Mouse (Mus musculus): ENCODE measurements around the gene Hist2h2aa1. TPM values are rescaled to one million over a fixed set of nuclear protein-coding genes. Genes with fewer than 3 reads are reported as not detected.
"Not testable (repeated sequence)": the region's sequence is repeated elsewhere in the genome, so short reads cannot be mapped to it uniquely, and the experiment has no call there.

Hist2h2aa1 gene
- polyA plus RNA-seq (2015; fragmentation: Nextera tagmentation; extraction: Ambion mirVana) = 21.8 and 24.8 TPM in 2 replicates

DNA sequence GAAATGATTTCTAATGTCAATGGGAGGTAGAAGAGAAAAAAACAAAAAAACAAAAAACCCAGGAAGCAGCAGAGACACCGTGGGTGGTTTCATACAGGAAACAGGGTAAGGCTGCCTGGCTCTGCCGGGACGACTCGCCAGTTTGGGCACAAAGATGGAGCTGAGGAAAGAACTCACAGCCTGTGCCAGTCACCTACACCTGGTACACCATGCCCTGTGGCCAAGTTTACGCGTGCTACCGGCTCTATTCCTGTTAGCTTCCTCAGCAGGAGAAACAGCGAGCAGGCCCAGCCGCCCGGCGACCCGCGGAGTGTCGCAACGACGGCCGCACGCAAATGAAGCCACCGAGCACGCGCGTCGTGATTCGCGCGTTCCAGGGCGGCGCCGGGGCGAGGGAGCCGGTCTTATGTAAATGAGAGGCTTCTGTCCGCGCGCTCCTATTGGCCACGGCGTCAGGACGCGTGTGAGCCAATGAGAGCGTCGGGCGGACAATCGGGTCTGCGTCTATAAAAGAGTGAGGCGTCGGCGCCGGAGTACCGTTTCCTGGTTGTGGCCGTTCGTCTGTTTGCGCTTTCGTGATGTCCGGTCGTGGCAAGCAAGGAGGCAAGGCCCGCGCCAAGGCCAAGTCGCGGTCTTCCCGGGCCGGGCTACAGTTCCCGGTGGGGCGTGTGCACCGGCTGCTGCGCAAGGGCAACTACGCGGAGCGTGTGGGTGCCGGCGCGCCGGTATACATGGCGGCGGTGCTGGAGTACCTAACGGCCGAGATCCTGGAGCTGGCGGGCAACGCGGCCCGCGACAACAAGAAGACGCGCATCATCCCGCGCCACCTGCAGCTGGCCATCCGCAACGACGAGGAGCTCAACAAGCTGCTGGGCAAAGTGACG, at the start of gene Hist2h2aa1:
Gene Hist2h2aa1, plus strand, starts transcription at position 495 of the 884 bp plus-strand sequence.
- Histone ChIP-seq H3K4me1 (peaks cover 22% of the 10 kb centered on the region), H3K9ac (peak within 1 kb of the TSS; percentile 74), H3K4me3 (peak within 1 kb of the TSS; percentile 50), H3K27ac (peak within 1 kb of the TSS; percentile 98), H3K4me2 (peak within 1 kb of the TSS; percentile 47)
- under 1% methylated on average over 34 of the region's 88 CpGs for WGBS
- not testable (repeated sequence) for H3K9me3 ChIP-seq, H3K36me3 ChIP-seq, H3K27me3 ChIP-seq
- peak; percentile 90 for ATAC-seq (ENCODE audit: insufficient number of reproducible peaks, low FRiP score, low TSS enrichment, low read depth)

- no peak overlapping the region for H3K9ac ChIP-seq
- no peaks in the 10 kb centered on the region for H3K27me3 ChIP-seq
- no peak for ATAC-seq (ENCODE audit: insufficient number of reproducible peaks, low FRiP score, low TSS enrichment, low read depth)
- H3K4me3 ChIP-seq = no peak overlapping the region
- 94% methylated on average over 11 of the region's 11 CpGs for WGBS
- H3K36me3 ChIP-seq = no peaks in the 10 kb centered on the region
- H3K4me1 ChIP-seq = peaks cover 15% of the 10 kb centered on the region
- no peak overlapping the region for H3K27ac ChIP-seq
- H3K4me2 ChIP-seq = no peak overlapping the region
- no peaks in the 10 kb centered on the region for H3K9me3 ChIP-seq
Measured at GRCm38 (mm10) chr3:96195616-96196313, 49.5 kb upstream of the Hist2h2aa1 start.

DNA sequence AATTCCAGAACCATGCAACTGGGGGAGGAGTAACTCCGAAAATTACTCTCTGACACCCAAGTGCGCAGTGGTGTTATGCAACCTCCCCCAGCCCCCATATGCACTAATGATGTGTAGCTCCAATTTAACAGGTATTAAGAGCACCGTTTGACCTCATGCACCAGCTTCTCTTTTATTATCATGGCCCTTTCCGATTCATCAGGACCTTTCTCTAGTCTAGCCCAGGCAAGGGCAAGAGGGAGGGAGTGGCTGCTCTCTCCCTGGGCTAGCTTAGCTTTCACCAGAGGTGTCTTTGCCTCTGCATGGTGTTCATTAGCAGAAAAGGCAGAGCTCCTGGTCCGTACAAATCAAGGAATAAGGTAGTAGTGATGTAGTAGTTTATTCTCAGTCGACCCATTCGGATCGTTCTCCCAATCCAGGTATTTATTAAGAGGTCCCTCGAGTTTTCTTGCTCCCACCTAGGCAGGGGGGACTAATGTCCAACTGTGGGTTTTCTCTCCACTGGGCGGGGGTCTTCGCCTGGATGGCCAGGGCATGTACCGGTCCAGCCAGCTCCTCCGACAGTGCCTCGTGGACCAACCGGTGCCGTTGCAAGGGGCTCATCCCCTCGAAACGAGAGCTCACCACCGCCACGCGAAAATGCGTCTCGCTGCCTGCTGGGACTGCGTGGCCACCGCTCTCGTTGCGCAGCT, 48.7 kb upstream of the Hist2h2aa1 start:
- H3K9ac ChIP-seq = peak overlapping the region; percentile 70

DNA sequence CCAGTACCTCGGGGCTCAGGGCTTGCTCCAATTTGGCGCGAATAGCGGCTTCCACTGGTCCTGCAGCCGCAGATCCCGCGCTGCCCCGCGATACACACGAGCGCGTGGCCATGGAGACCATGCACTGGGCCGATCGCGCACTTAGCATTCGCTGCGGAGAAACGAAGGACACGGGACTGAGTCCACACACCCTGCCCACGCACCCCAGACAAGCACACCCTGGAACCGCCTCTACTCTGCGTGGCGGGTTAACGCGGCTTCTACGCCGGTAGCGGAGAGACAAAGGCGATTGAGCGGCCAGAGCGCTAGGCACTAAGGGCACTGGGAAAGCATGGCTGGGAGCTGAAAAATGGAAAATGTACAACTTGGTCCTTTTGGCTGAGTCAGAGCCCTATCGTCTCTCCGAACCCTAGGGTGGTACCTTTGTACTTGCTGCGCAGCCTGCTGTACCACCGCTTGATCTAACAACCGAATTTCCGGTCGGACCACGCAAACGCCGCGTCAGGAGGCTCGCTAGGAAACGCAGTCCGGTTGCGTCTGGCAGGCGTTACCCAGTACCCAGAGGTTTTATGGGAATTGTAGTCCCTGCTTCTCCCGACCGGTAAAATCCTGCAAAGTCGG, 48.1 kb upstream of the Hist2h2aa1 start:
- peak; percentile 90 for ATAC-seq (ENCODE audit: insufficient number of reproducible peaks, low FRiP score, low TSS enrichment, low read depth)
- H3K4me2 ChIP-seq = peak overlapping the region; percentile 98
- H3K27me3 ChIP-seq = no peaks in the 10 kb centered on the region
- WGBS = 0% methylated on average over 50 of the region's 50 CpGs
- H3K9ac ChIP-seq = peak overlapping the region; percentile 70
- peak overlapping the region; percentile 97 for H3K27ac ChIP-seq
- H3K4me3 ChIP-seq = peak overlapping the region; percentile 67
- no peaks in the 10 kb centered on the region for H3K36me3 ChIP-seq
- peaks cover 15% of the 10 kb centered on the region for H3K4me1 ChIP-seq
- no peaks in the 10 kb centered on the region for H3K9me3 ChIP-seq

More for the DNA sequence above, 48.7 kb upstream of the Hist2h2aa1 start:
- no peaks in the 10 kb centered on the region for H3K27me3 ChIP-seq
- peaks cover 15% of the 10 kb centered on the region for H3K4me1 ChIP-seq
- no peaks in the 10 kb centered on the region for H3K36me3 ChIP-seq
- 16% methylated on average over 27 of the region's 27 CpGs for WGBS
- ATAC-seq (ENCODE audit: insufficient number of reproducible peaks, low FRiP score, low TSS enrichment, low read depth) = peak; percentile 40; the same call in 1 of the 2 replicates
- peak overlapping the region; percentile 97 for H3K27ac ChIP-seq
- H3K9me3 ChIP-seq = no peaks in the 10 kb centered on the region
- peak overlapping the region; percentile 67 for H3K4me3 ChIP-seq
- peak overlapping the region; percentile 98 for H3K4me2 ChIP-seq

DNA sequence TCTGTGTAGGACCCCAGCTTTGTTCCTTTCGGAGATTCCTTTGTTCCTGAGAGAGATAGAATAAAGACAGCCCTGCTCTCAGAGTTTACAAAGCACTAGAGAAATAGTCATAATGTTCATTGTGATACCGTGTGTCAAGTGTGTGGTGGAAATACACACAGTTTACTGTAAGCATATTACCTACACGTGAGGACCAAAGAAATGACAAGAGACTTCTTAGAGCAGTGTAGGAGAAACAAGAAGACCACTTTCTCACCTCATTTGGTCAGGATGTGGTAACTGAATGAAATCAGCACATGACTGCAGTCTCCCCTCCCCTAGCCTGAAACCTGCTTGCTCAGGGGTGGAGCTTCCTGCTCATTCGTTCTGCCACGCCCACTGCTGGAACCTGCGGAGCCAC, 47.1 kb upstream of the Hist2h2aa1 start:
- H3K4me1 ChIP-seq = peaks cover 15% of the 10 kb centered on the region
- peak overlapping the region; percentile 98 for H3K4me2 ChIP-seq
- H3K27ac ChIP-seq = peak overlapping the region; percentile 28; the same call in 1 of the 2 replicates
- H3K27me3 ChIP-seq = no peaks in the 10 kb centered on the region
- WGBS = 5% methylated on average over 6 of the region's 6 CpGs
- no peaks in the 10 kb centered on the region for H3K9me3 ChIP-seq
- H3K36me3 ChIP-seq = no peaks in the 10 kb centered on the region
- no peak for ATAC-seq (ENCODE audit: insufficient number of reproducible peaks, low FRiP score, low TSS enrichment, low read depth)
- peak overlapping the region; percentile 67 for H3K4me3 ChIP-seq
- H3K9ac ChIP-seq = 0 out of 2 replicates have a peak overlapping the region, but pooled peaks have one; percentile 1

GRCm38 (mm10) chr3:96198601-96199251, 46.6 kb upstream of the Hist2h2aa1 start:
- not testable (repeated sequence) for H3K27ac ChIP-seq; H3K9me3 ChIP-seq; H3K4me2 ChIP-seq; ATAC-seq (ENCODE audit: insufficient number of reproducible peaks, low FRiP score, low TSS enrichment, low read depth); H3K36me3 ChIP-seq; H3K9ac ChIP-seq; H3K27me3 ChIP-seq
- 25% methylated on average over 8 of the region's 8 CpGs for WGBS
- Histone ChIP-seq H3K4me1 (peaks cover 15% of the 10 kb centered on the region), H3K4me3 (peak overlapping the region; percentile 67; the same call in 1 of the 2 replicates)

DNA sequence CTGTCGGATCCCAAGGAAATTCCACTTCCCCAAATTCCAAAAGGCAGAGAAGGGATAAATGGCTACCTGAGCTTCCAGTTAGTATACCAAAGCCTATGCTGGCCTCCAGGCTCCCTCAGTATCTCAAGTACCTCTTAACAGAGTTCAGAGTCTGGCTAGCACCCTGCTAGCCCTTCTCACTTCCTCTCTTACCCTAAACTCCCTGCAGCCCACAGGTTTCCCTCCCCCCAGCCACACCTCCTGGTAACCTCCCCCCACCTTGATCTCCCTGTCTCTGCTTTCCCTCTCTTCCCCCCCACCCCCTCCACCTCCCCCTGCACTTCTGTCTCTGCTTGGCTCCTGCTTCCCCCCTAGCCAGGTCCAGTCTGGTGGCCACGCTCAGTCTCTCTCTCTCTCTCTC, 45.6 kb upstream of the Hist2h2aa1 start:
- Histone ChIP-seq H3K4me2 (no peak overlapping the region), H3K9ac (no peak overlapping the region), H3K4me1 (peaks cover 15% of the 10 kb centered on the region), H3K9me3 (no peaks in the 10 kb centered on the region), H3K36me3 (no peaks in the 10 kb centered on the region), H3K27ac (no peak overlapping the region), H3K4me3 (no peak overlapping the region), H3K27me3 (no peaks in the 10 kb centered on the region)
- ATAC-seq (ENCODE audit: insufficient number of reproducible peaks, low FRiP score, low TSS enrichment, low read depth) = no peak
- WGBS = 52% methylated on average over 2 of the region's 2 CpGs

DNA sequence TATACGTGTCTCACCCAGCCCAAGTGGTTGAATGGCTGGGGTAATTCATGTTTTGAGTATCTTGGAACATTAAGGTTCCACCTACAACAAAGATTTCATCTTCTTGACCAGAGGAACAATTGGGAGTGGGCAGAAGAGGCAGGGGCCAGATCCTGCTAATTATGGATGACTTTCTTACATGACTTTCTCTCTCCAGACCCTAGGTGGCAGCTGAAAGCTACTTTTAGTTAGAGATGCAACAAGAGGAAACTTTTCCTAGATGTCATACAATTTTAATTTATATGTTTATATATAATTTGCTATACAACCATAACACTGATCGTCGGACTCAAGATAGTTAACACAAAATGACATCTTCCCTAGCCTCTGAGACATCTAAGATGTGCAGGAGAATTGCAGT, 37.5 kb upstream of the Hist2h2aa1 start:
- no peak overlapping the region for H3K4me2 ChIP-seq
- no peaks in the 10 kb centered on the region for H3K27me3 ChIP-seq
- 75% methylated on average over 3 of the region's 3 CpGs for WGBS
- no peak overlapping the region for H3K4me3 ChIP-seq
- H3K36me3 ChIP-seq = no peaks in the 10 kb centered on the region
- H3K9me3 ChIP-seq = no peaks in the 10 kb centered on the region
- H3K27ac ChIP-seq = no peak overlapping the region
- H3K4me1 ChIP-seq = no peaks in the 10 kb centered on the region
- ATAC-seq (ENCODE audit: insufficient number of reproducible peaks, low FRiP score, low TSS enrichment, low read depth) = no peak
- no peak overlapping the region for H3K9ac ChIP-seq

DNA sequence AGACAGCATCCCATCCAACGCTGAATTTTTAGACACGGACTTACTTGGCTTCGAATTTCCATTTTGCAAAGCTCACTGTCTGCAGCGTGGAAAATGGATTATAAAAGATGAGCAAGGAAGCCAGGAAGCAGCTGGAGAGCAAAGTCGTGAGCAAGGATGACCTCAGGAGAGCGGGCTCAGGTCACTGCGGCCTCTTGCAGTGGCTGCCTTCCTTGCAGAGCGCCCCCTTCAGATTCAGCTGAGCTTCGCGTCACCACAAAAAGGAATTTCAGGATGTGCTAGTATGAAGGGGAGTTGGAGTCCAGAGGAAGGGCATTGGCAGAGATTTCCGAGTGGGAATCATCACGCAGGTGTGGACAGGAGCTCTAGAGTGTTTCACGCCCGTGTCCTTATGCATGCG, 36.1 kb upstream of the Hist2h2aa1 start:
- WGBS = 27% methylated on average over 15 of the region's 15 CpGs

GRCm38 (mm10) chr3:96219191-96219641, 26.1 kb upstream of the Hist2h2aa1 start:
- Histone ChIP-seq H3K9me3 (no peaks in the 10 kb centered on the region), H3K9ac (peak overlapping the region; percentile 48), H3K36me3 (no peaks in the 10 kb centered on the region), H3K27me3 (no peaks in the 10 kb centered on the region), H3K27ac (peak overlapping the region; percentile 99), H3K4me3 (peak overlapping the region; percentile 57), H3K4me2 (peak overlapping the region; percentile 75), H3K4me1 (peaks cover 16% of the 10 kb centered on the region)
- under 1% methylated on average over 12 of the region's 12 CpGs for WGBS
- ATAC-seq (ENCODE audit: insufficient number of reproducible peaks, low FRiP score, low TSS enrichment, low read depth) = 0 out of 2 replicates have a peak, but pooled peaks have one; percentile 10

More for the DNA sequence above, 36.1 kb upstream of the Hist2h2aa1 start:
- no peak for ATAC-seq (ENCODE audit: insufficient number of reproducible peaks, low FRiP score, low TSS enrichment, low read depth)
- H3K9ac ChIP-seq = no peak overlapping the region
- no peaks in the 10 kb centered on the region for H3K36me3 ChIP-seq
- H3K4me2 ChIP-seq = no peak overlapping the region
- H3K4me3 ChIP-seq = no peak overlapping the region
- no peaks in the 10 kb centered on the region for H3K4me1 ChIP-seq
- no peaks in the 10 kb centered on the region for H3K27me3 ChIP-seq
- no peaks in the 10 kb centered on the region for H3K9me3 ChIP-seq
- H3K27ac ChIP-seq = no peak overlapping the region

All from limb, embryonic 15.5 days (tissue).